Mouse (Mus musculus) neural tube, embryonic 12.5 days (tissue): ENCODE measurements around the gene Gbp3. TPM values are rescaled to one million over a fixed set of nuclear protein-coding genes. Genes with fewer than 3 reads are reported as not detected.
"Not testable (repeated sequence)": the region's sequence is repeated elsewhere in the genome, so short reads cannot be mapped to it uniquely, and the experiment has no call there.

Experiments used
- ATAC-seq: fragments of 200-750 bp; cut with Nextera tagmentation; 2 replicates; pipeline ENCODE4 v1.8.0; 2017; ENCODE audit warnings: low read depth, mild to moderate bottlenecking, moderate TSS enrichment, moderate library complexity; ENCODE audit not compliant: low FRiP score
- H3K27ac ChIP-seq: fragments of 300-500 bp; sonication (generic); 2 replicates; pipeline ENCODE4 v1.5.1; 2016
- H3K27me3 ChIP-seq: fragments of 300-500 bp; sonication (generic); replicated peaks from 2 replicates; pipeline ENCODE4 v1.6.1; 2016; ENCODE audit warnings: mild to moderate bottlenecking
- H3K36me3 ChIP-seq: fragments of 300-500 bp; sonication (generic); 2 replicates; pipeline ENCODE4 v1.6.1; 2016; ENCODE audit warnings: mild to moderate bottlenecking
- H3K4me1 ChIP-seq: fragments of 300-500 bp; sonication (generic); 2 replicates; pipeline ENCODE4 v1.6.1; 2016
- H3K4me2 ChIP-seq: fragments of 300-500 bp; sonication (generic); replicated peaks from 2 replicates; pipeline ENCODE4 v1.6.1; 2016; ENCODE audit warnings: mild to moderate bottlenecking
- H3K4me3 ChIP-seq: fragments of 300-500 bp; sonication (generic); 2 replicates; pipeline ENCODE4 v1.5.1; 2016
- H3K9ac ChIP-seq: fragments of 300-500 bp; sonication (generic); 2 replicates; pipeline ENCODE4 v1.6.1; 2016; ENCODE audit warnings: mild to moderate bottlenecking
- H3K9me3 ChIP-seq: fragments of 300-500 bp; sonication (generic); 2 replicates; pipeline ENCODE4 v1.6.1; 2016; ENCODE audit warnings: mild to moderate bottlenecking
- WGBS: fragments of 180-500 bp; shearing (Covaris S2); methylation state at CpG from one replicate; pipeline ENCODE4 v1.1.7; 2016; 5-methylcytosine and 5-hydroxymethylcytosine counted together
- polyA plus RNA-seq: library from polyadenylated mRNA; unstranded; fragments of >200 nt; fragmentation: Nextera tagmentation; extraction: Ambion mirVana; gene quantifications from 2 replicates; pipeline ENCODE4 v1.2.1, GENCODE M21; 2016

Gene Gbp3
- 0.61 and 0.66 TPM in 2 replicates for polyA plus RNA-seq

- 0 out of 2 replicates have a peak, but pooled peaks cover 3% of the 10 kb centered on the region for H3K4me1 ChIP-seq
- H3K27ac ChIP-seq, result no peak within 1 kb of the TSS
- ATAC-seq, result no peak
- no peaks in the 10 kb centered on the region for H3K9me3 ChIP-seq
- H3K4me2 ChIP-seq, result peak within 1 kb of the TSS; percentile 56
- no peaks in the 10 kb centered on the region for H3K36me3 ChIP-seq
- H3K4me3 ChIP-seq, result peak within 1 kb of the TSS; percentile 18; the same call in 1 of the 2 replicates
- H3K9ac ChIP-seq, result no peak within 1 kb of the TSS
- WGBS, result 44% methylated on average over 3 of the region's 3 CpGs
- H3K27me3 ChIP-seq, result no peaks in the 10 kb centered on the region
Measured at GRCm38 (mm10) chr3:142559632-142560228, at the start of gene Gbp3. Gbp3 (plus strand) TSS chr3:142560026.

DNA sequence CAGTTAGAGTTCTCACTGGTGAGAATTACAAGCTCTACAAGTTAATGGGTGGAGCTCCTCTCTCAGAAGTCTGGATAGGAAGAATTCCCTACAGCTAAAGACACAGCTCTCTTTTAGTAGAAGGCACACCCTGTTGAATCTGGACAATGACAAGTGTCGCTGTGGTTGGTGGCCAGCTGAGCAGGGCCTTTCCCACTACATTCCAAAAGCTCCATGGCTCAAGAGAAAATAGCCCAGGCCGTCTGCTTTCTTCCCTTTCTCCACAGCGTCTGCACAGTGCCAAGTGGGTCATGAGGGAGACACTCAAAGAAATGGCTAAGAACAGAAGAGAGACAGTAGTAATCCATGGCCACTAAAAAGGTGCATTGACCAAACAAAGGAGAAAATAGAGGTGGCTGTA lies 31.7 kb upstream of the Gbp3 start:
- no peak overlapping the region for H3K27ac ChIP-seq
- 0 out of 2 replicates have a peak, but pooled peaks cover 3% of the 10 kb centered on the region for H3K27me3 ChIP-seq
- WGBS, result 62% methylated on average over 3 of the region's 3 CpGs
- H3K9me3 ChIP-seq, result no peaks in the 10 kb centered on the region
- no peak for ATAC-seq
- H3K9ac ChIP-seq, result no peak overlapping the region
- H3K36me3 ChIP-seq, result no peaks in the 10 kb centered on the region
- H3K4me1 ChIP-seq, result no peaks in the 10 kb centered on the region; the same call in 1 of the 2 replicates
- no peak overlapping the region for H3K4me2 ChIP-seq
- H3K4me3 ChIP-seq, result no peak overlapping the region

DNA sequence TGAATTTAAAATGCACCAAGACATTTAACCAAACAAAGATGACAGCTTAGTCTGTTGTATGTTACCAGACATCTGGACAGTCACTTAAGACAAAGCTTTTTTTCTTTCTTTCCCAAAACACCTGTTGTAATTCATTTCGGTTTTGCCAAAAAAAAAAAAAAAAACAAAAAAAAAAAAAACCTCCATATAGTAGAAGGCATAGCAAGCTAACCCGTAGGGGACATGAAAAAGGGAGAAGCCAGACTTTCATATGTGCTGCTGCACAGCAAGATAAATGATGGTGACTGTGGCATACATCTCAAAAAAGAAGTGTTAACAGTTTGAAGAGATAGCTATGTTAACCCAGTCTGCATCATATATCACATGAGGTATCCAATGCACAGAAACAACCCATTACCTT lies 30.2 kb upstream of the Gbp3 start:
- H3K27ac ChIP-seq, result no peak overlapping the region
- H3K4me2 ChIP-seq, result peak overlapping the region; percentile 95
- 0 out of 2 replicates have a peak, but pooled peaks cover 3% of the 10 kb centered on the region for H3K27me3 ChIP-seq
- ATAC-seq, result no peak
- no peaks in the 10 kb centered on the region; the same call in 1 of the 2 replicates for H3K4me1 ChIP-seq
- 73% methylated on average over 2 of the region's 2 CpGs for WGBS
- peak overlapping the region; percentile 53; the same call in 1 of the 2 replicates for H3K4me3 ChIP-seq
- no peaks in the 10 kb centered on the region for H3K36me3 ChIP-seq
- H3K9me3 ChIP-seq, result no peaks in the 10 kb centered on the region
- no peak overlapping the region for H3K9ac ChIP-seq

GRCm38 (mm10) chr3:142530087-142530953 lies 29.5 kb upstream of the Gbp3 start, which contains the start of gene Gbp7:
Gbp7 (plus strand) TSS chr3:142530342.
- Histone ChIP-seq H3K27me3 (0 out of 2 replicates have a peak, but pooled peaks cover 3% of the 10 kb centered on the region), H3K9me3 (no peaks in the 10 kb centered on the region), H3K4me2 (peak within 1 kb of the TSS; percentile 95), H3K4me3 (peak within 1 kb of the TSS; percentile 53), H3K27ac (no peak within 1 kb of the TSS), H3K4me1 (no peaks in the 10 kb centered on the region; the same call in 1 of the 2 replicates), H3K36me3 (no peaks in the 10 kb centered on the region), H3K9ac (peak within 1 kb of the TSS; percentile 58)
- ATAC-seq, result peak; percentile 86
- WGBS, result 2% methylated on average over 30 of the region's 30 CpGs

DNA sequence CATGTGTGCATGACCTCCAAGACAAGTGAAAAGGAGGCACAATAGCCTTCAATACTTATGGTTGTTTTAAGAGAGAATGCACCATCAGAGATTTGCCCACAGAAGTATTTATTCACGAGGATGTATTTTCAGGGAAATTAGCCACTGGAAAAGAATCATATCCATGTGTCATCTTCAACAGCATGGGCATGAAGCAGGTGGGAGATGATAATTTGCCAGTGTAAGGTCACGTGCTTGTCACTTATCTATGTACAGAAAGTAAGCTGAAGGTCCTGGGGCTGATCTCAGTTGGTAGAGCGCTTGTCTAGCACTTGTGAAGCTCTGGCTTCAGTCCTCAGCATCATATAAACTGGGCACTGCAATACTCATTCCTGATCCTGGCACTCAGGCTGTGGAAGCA lies 28.2 kb upstream of the Gbp3 start:
- Histone ChIP-seq H3K4me2 (no peak overlapping the region), H3K4me1 (no peaks in the 10 kb centered on the region; the same call in 1 of the 2 replicates), H3K36me3 (no peaks in the 10 kb centered on the region), H3K4me3 (no peak overlapping the region), H3K9ac (no peak overlapping the region), H3K27me3 (0 out of 2 replicates have a peak, but pooled peaks cover 3% of the 10 kb centered on the region), H3K27ac (no peak overlapping the region), H3K9me3 (no peaks in the 10 kb centered on the region)
- ATAC-seq, result no peak
- WGBS, result 88% methylated on average over 3 of the region's 3 CpGs

DNA sequence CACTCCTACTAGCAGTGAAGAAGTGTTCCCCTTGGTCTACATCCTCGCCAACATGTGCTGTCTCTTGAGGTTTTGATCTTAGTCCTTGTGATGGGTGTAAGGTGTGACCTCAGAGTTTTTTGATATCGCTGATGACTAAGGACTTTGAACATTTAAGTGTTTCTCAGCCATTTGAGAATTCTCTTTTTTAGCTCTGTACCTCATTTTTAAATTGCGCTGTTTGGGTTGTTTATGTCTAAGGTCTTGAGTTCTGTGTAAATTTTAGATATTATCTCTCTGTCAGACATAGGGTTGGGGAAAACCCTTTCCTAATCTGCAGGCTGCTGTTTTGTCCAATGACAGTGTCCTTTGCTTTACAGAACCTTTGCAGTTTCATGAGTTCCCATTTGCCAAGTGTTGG lies 26.6 kb upstream of the Gbp3 start:
- H3K4me2 ChIP-seq, result no peak overlapping the region
- H3K36me3 ChIP-seq, result no peaks in the 10 kb centered on the region
- no peaks in the 10 kb centered on the region for H3K9me3 ChIP-seq
- no peak overlapping the region for H3K27ac ChIP-seq
- no peak overlapping the region for H3K9ac ChIP-seq
- 0 out of 2 replicates have a peak, but pooled peaks cover 3% of the 10 kb centered on the region for H3K27me3 ChIP-seq
- 94% methylated on average over 3 of the region's 3 CpGs for whole genome bisulfite sequencing
- no peak overlapping the region for H3K4me3 ChIP-seq
- H3K4me1 ChIP-seq, result no peaks in the 10 kb centered on the region; the same call in 1 of the 2 replicates
- ATAC-seq, result no peak

- Histone ChIP-seq H3K9me3 (no peaks in the 10 kb centered on the region), H3K4me3 (no peak overlapping the region), H3K4me2 (no peak overlapping the region), H3K27ac (no peak overlapping the region), H3K4me1 (no peaks in the 10 kb centered on the region), H3K36me3 (no peaks in the 10 kb centered on the region), H3K9ac (no peak overlapping the region), H3K27me3 (0 out of 2 replicates have a peak, but pooled peaks cover 3% of the 10 kb centered on the region)
- 70% methylated on average over 1 of the region's 1 CpGs for WGBS
- no peak for ATAC-seq
Measured at GRCm38 (mm10) chr3:142535667-142536066, 24.2 kb upstream of the Gbp3 start.

DNA sequence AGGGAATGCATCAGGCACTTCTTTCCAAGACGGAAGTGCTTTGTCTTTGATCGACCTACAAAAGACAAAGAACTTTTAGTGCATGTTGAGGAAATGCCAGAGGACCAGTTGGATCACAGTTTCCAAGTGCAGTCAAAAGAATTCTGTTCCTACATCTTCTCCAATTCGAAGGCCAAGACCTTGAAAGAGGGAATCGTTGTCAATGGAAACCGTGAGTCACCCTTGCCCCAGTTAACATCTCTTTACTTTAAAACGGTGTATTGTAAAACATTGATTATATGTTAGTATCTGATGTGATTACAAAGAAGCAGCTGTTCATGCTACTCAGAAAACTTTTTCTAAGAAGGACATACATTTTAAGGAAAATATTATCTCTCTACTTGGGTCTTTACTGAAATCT lies 18.4 kb upstream of the Gbp3 start:
- Histone ChIP-seq H3K27me3 (no peaks in the 10 kb centered on the region), H3K9ac (no peak overlapping the region), H3K27ac (no peak overlapping the region), H3K4me2 (no peak overlapping the region), H3K36me3 (no peaks in the 10 kb centered on the region), H3K4me3 (no peak overlapping the region), H3K4me1 (no peaks in the 10 kb centered on the region), H3K9me3 (no peaks in the 10 kb centered on the region)
- ATAC-seq, result no peak
- 83% methylated on average over 6 of the region's 6 CpGs for WGBS

DNA sequence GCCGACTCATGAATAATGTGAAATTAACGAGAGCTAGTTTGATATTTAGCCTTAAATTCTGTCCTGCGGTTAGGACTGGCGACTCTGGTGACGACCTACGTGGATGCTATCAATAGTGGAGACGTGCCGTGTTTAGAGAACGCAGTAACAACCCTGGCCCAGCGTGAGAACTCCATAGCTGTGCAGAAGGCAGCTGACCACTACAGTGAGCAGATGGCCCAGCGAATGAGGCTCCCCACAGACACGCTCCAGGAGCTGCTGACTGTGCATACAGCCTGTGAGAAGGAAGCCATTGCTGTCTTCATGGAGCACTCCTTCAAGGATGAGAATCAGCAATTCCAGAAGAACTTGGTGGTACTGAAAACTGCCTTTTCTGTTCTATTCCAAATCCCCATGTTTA lies 17.1 kb upstream of the Gbp3 start:
- peak; percentile 17; the same call in 1 of the 2 replicates for ATAC-seq
- not testable (repeated sequence) for H3K36me3 ChIP-seq, H3K27me3 ChIP-seq, H3K4me3 ChIP-seq, H3K27ac ChIP-seq, H3K4me2 ChIP-seq, H3K4me1 ChIP-seq, H3K9ac ChIP-seq, H3K9me3 ChIP-seq
- WGBS, result 78% methylated on average over 12 of the region's 12 CpGs

- H3K4me1 ChIP-seq, result no peaks in the 10 kb centered on the region
- no peak overlapping the region for H3K27ac ChIP-seq
- no peaks in the 10 kb centered on the region for H3K36me3 ChIP-seq
- H3K9me3 ChIP-seq, result no peaks in the 10 kb centered on the region
- H3K4me2 ChIP-seq, result no peak overlapping the region
- no peak overlapping the region for H3K4me3 ChIP-seq
- WGBS, result 82% methylated on average over 3 of the region's 3 CpGs
- H3K9ac ChIP-seq, result no peak overlapping the region
- no peak for ATAC-seq
- no peaks in the 10 kb centered on the region for H3K27me3 ChIP-seq
Measured at GRCm38 (mm10) chr3:142546690-142547089, 13.1 kb upstream of the Gbp3 start.

DNA sequence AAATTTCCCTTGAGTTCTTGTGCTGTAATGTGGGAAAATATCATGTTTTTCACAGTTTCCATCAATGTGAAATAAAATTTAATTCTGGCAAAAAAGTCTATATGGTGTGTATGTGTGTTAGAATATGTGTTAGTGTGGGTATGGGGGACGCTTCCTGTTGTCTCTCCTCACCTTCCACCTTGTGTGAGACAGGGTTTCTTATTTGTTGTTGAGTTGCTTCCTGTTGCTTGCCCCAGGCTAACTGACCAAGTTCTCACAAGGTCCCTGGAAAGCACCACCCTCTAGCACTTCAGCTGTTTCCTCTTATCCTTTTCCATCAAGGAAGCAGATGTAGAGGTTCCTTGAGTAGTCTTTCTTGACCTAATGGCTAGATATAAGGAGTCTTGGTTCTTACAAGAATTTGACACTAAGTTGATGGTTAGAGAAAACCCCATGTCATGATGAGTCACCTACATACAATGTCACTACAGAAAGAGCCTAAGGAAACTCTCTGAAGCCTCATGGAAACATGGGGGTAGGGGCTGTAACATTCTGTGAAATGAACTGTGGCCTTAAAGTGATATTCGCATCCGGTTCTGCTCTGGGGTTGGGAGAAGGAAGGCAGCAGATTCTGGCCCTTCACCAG lies 9.7 kb upstream of the Gbp3 start:
- H3K27me3 ChIP-seq, result no peaks in the 10 kb centered on the region
- no peak for ATAC-seq
- no peak overlapping the region for H3K4me2 ChIP-seq
- no peaks in the 10 kb centered on the region for H3K36me3 ChIP-seq
- H3K27ac ChIP-seq, result no peak overlapping the region
- H3K9me3 ChIP-seq, result no peaks in the 10 kb centered on the region
- H3K4me3 ChIP-seq, result no peak overlapping the region
- no peak overlapping the region for H3K9ac ChIP-seq
- no peaks in the 10 kb centered on the region for H3K4me1 ChIP-seq
- WGBS, result 87% methylated on average over 3 of the region's 3 CpGs

DNA sequence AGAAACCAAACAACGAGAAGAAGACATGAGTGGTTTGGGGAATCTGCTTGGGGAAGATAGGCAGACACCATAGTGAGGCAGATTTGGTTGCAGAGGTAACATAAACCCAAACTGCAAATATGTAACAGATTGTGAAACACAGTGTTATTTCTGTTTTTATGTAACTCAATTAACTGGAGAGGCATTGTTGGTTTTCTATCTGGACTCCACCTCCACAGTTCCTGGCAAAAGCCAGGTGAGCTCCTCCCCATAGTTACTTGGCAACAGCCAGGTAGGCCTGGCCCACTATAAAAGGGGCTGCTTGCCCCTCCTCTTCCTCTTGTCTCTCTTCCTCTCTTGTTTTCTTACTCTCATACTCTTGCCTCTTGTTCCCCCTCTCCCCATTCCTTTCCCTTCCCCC lies 5.2 kb upstream of the Gbp3 start:
- 79% methylated on average over 1 of the region's 1 CpGs for WGBS
- ATAC-seq, result no peak
- no peaks in the 10 kb centered on the region for H3K36me3 ChIP-seq

More for the DNA sequence above, 5.2 kb upstream of the Gbp3 start:
- Histone ChIP-seq H3K27ac (no peak overlapping the region), H3K9ac (no peak overlapping the region), H3K4me3 (no peak overlapping the region), H3K4me2 (no peak overlapping the region), H3K27me3 (no peaks in the 10 kb centered on the region), H3K9me3 (no peaks in the 10 kb centered on the region), H3K4me1 (no peaks in the 10 kb centered on the region)
